Mouse (Mus musculus): ENCODE measurements around the gene Zfp874a. TPM values are rescaled to one million over a fixed set of nuclear protein-coding genes. Genes with fewer than 3 reads are reported as not detected.
"Not testable (repeated sequence)": the region's sequence is repeated elsewhere in the genome, so short reads cannot be mapped to it uniquely, and the experiment has no call there.

Gene Zfp874a
- total RNA-seq (2022): 1 to 10 TPM; 7.1 to 8.5 (median 8.2) TPM

- peak; percentile 85 for DNase-seq (ENCODE audit: low spot score in 2 of 2)
Observed at GRCm38 (mm10) chr13:67451172-67452020, at the start of gene Zfp874a. Gene Zfp874a (minus strand): TSS chr13:67451624.

- DNase-seq (ENCODE audit: low spot score in 2 of 2): no peak
Observed at GRCm38 (mm10) chr13:67500908-67501307, 49.5 kb upstream of the Zfp874a start.

GRCm38 (mm10) chr13:67500084-67500719, 48.8 kb upstream of the Zfp874a start, which contains the start of gene Zfp58:
Gene Zfp58 (minus strand): TSS chr13:67500555.
- peak; percentile 58 to 64 for DNase-seq (ENCODE audit: low spot score in 2 of 2)

GRCm38 (mm10) chr13:67495631-67496030, 44.2 kb upstream of the Zfp874a start:
- DNase-seq (ENCODE audit: low spot score in 2 of 2): no peak

- DNase-seq (ENCODE audit: low spot score in 2 of 2): no peak
Observed at GRCm38 (mm10) chr13:67484424-67484811, 33.0 kb upstream of the Zfp874a start.

- DNase-seq (ENCODE audit: low spot score in 2 of 2): peak; percentile 80 to 81
Observed at GRCm38 (mm10) chr13:67483625-67484423, 32.4 kb upstream of the Zfp874a start, which contains the start of gene Zfp874b. Gene Zfp874b (minus strand): TSS chr13:67484258.

- DNase-seq (ENCODE audit: low spot score in 2 of 2): no peak
Observed at GRCm38 (mm10) chr13:67481528-67481927, 30.1 kb upstream of the Zfp874a start.

GRCm38 (mm10) chr13:67469274-67469673, 17.9 kb upstream of the Zfp874a start:
- no peak for DNase-seq (ENCODE audit: low spot score in 2 of 2)

GRCm38 (mm10) chr13:67463506-67464185, 12.2 kb upstream of the Zfp874a start:
- not testable (repeated sequence) for DNase-seq (ENCODE audit: low spot score in 2 of 2)

- DNase-seq (ENCODE audit: low spot score in 2 of 2): no peak
Observed at GRCm38 (mm10) chr13:67452021-67452309, 541 bp upstream of the Zfp874a start.

- not testable (repeated sequence) for DNase-seq (ENCODE audit: low spot score in 2 of 2)
Observed at GRCm38 (mm10) chr13:67437095-67437494, 14.3 kb downstream of the Zfp874a start.

- DNase-seq (ENCODE audit: low spot score in 2 of 2): no peak
Observed at GRCm38 (mm10) chr13:67428116-67428515, 23.3 kb downstream of the Zfp874a start.

GRCm38 (mm10) chr13:67425699-67426098, 25.7 kb downstream of the Zfp874a start:
- DNase-seq (ENCODE audit: low spot score in 2 of 2): not testable (repeated sequence)

- DNase-seq (ENCODE audit: low spot score in 2 of 2): not testable (repeated sequence)
Observed at GRCm38 (mm10) chr13:67422532-67422931, 28.9 kb downstream of the Zfp874a start.

GRCm38 (mm10) chr13:67421207-67421857, 30.1 kb downstream of the Zfp874a start, which contains the start of gene Zfp459:
Gene Zfp459 (minus strand): TSS chr13:67421418.
- no peak for DNase-seq (ENCODE audit: low spot score in 2 of 2)

- DNase-seq (ENCODE audit: low spot score in 2 of 2): no peak
Observed at GRCm38 (mm10) chr13:67420558-67421206, 30.7 kb downstream of the Zfp874a start.

- no peak for DNase-seq (ENCODE audit: low spot score in 2 of 2)
Observed at GRCm38 (mm10) chr13:67416811-67417210, 34.6 kb downstream of the Zfp874a start.

GRCm38 (mm10) chr13:67415759-67416158, 35.7 kb downstream of the Zfp874a start:
- no peak for DNase-seq (ENCODE audit: low spot score in 2 of 2)

GRCm38 (mm10) chr13:67413634-67414033, 37.8 kb downstream of the Zfp874a start:
- not testable (repeated sequence) for DNase-seq (ENCODE audit: low spot score in 2 of 2)
